22 mouse cellular contexts compared by ENCODE assay signal in the genomic region with DNA sequence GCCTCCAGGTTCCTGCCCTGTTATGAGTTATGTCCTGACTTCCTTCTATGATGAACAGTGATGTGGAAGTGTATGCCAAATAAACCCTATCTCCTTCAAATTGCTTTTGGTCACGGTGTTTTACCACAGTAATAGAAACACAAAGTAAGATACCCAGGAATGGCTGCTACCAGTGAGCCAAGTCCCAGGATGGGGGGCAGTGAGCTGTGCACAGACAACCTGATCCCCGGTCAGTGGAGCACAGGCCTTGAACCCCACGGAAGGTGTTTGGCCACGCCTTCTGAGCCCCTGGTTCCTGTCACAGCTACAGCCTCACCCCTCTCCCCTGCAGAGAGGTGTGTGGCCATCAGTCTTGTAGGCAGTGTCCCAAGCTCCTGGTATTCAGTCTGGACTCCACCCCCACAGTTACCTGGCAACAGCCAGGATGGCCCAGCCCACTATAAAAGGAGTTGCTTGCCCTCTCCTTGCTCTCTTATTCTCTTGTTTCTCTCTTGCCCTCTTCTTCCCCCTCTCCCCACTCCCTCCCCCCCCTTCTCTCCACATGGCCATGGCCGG. TPM values are rescaled to one million over a fixed set of nuclear protein-coding genes. Genes with fewer than 3 reads are reported as not detected.
DNase-seq lines count a peak whose midpoint lies in the region; ATAC-seq and TF ChIP-seq lines count a peak whose summit lies in the region.
"Had no signal": no experiment of that assay in that cellular context is flagged by ENCODE, and none has a peak within 500 bp of the region (broad histone marks: within the 10 kb centered on the region; RNA-seq: fewer than 3 reads in every experiment).

No protein-coding gene starts in this region.

- 19% methylated on average over 5 of the region's 5 CpGs for WGBS in intestine, embryonic 14.5 days
- WGBS in intestine, postnatal 0 days, result 29% methylated on average over 5 of the region's 5 CpGs
- WGBS in hindbrain, embryonic 16.5 days, result 25% methylated on average over 5 of the region's 5 CpGs
- WGBS in thymus, adult 2 months, result 79% methylated on average over 5 of the region's 5 CpGs

- H3K4me3 ChIP-seq in intestine, embryonic 14.5 days (ENCODE audit: low read depth, low read length), result no peak overlapping the region
- no peak overlapping the region for H3K4me3 ChIP-seq in intestine, postnatal 0 days (ENCODE audit: low read depth, low read length)
- H3K4me3 ChIP-seq in E14TG2a.4 (replicated peaks; ENCODE audit: low read length), result peak overlapping the region; percentile 49; the same call in 1 of the 2 replicates
- H3K4me3 ChIP-seq in hindbrain, embryonic 16.5 days (ENCODE audit: low read length), result no peak overlapping the region
- H3K4me3 ChIP-seq in thymus, adult 2 months (ENCODE audit: control insufficient read depth, insufficient read depth, low read length), result no peak overlapping the region
- H3K4me3 ChIP-seq: embryonic facial prominence, embryonic 15.5 days; forebrain, embryonic 15.5 days; hindbrain, embryonic 15.5 days had no signal

- 0 out of 2 replicates have a peak, but pooled peaks cover 9% of the 10 kb centered on the region for H3K27me3 ChIP-seq in intestine, embryonic 14.5 days (replicated peaks; ENCODE audit: control insufficient read depth, insufficient read depth, low read length)
- 0 out of 2 replicates have a peak, but pooled peaks cover 3% of the 10 kb centered on the region for H3K27me3 ChIP-seq in intestine, postnatal 0 days (replicated peaks; ENCODE audit: control insufficient read depth, insufficient read depth, low read length)
- H3K27me3 ChIP-seq in E14TG2a.4 (ENCODE audit: insufficient read depth, low read length), result peaks cover 7% of the 10 kb centered on the region; the same call in 1 of the 2 replicates
- no peaks in the 10 kb centered on the region for H3K27me3 ChIP-seq in hindbrain, embryonic 16.5 days (replicated peaks; ENCODE audit: control insufficient read depth, insufficient read depth, low read length)
- no peaks in the 10 kb centered on the region for H3K27me3 ChIP-seq in thymus, adult 2 months (ENCODE audit: control insufficient read depth, insufficient read depth, low read length)
- H3K27me3 ChIP-seq: forebrain, embryonic 15.5 days; hindbrain, embryonic 15.5 days had no signal

- H3K9ac ChIP-seq in intestine, embryonic 14.5 days (ENCODE audit: low read length), result no peak overlapping the region
- H3K9ac ChIP-seq in intestine, postnatal 0 days (ENCODE audit: low read depth, low read length), result no peak overlapping the region
- H3K9ac ChIP-seq in hindbrain, embryonic 16.5 days (ENCODE audit: low read depth, low read length), result no peak overlapping the region
- H3K9ac ChIP-seq: embryonic facial prominence, embryonic 15.5 days; forebrain, embryonic 15.5 days; hindbrain, embryonic 15.5 days; lung, embryonic 14.5 days had no signal

- H3K9me3 ChIP-seq in intestine, embryonic 14.5 days (ENCODE audit: control insufficient read depth, low read length), result no peaks in the 10 kb centered on the region
- no peaks in the 10 kb centered on the region for H3K9me3 ChIP-seq in intestine, postnatal 0 days (ENCODE audit: control insufficient read depth)
- no peaks in the 10 kb centered on the region for H3K9me3 ChIP-seq in E14TG2a.4 (ENCODE audit: low read length)
- no peaks in the 10 kb centered on the region for H3K9me3 ChIP-seq in hindbrain, embryonic 16.5 days (ENCODE audit: control insufficient read depth, low read length)
- H3K9me3 ChIP-seq: embryonic facial prominence, embryonic 15.5 days; forebrain, embryonic 15.5 days; hindbrain, embryonic 15.5 days had no signal

- no peaks in the 10 kb centered on the region for H3K4me1 ChIP-seq in intestine, embryonic 14.5 days (replicated peaks; ENCODE audit: control insufficient read depth, insufficient read depth, low read length)
- H3K4me1 ChIP-seq in intestine, postnatal 0 days (replicated peaks; ENCODE audit: control insufficient read depth, insufficient read depth, low read length), result no peaks in the 10 kb centered on the region
- H3K4me1 ChIP-seq in E14TG2a.4 (replicated peaks; ENCODE audit: low read depth, low read length), result peaks cover 54% of the 10 kb centered on the region
- peaks cover 5% of the 10 kb centered on the region for H3K4me1 ChIP-seq in hindbrain, embryonic 16.5 days (ENCODE audit: control insufficient read depth, insufficient read depth, low read depth, low read length)
- no peaks in the 10 kb centered on the region for H3K4me1 ChIP-seq in thymus, adult 2 months (replicated peaks; ENCODE audit: control insufficient read depth, insufficient read depth, low read length)

- ATAC-seq in intestine, embryonic 14.5 days (replicated peaks; ENCODE audit: low FRiP score, low TSS enrichment, low read depth), result no peak
- ATAC-seq in intestine, postnatal 0 days, result no peak
- 0 out of 2 replicates have a peak, but pooled peaks have one; percentile 12 for ATAC-seq in hindbrain, embryonic 16.5 days
- no peak for ATAC-seq in megakaryocyte, adult 5-6 weeks (ENCODE audit: poor library complexity, severe bottlenecking)
- ATAC-seq: forebrain, embryonic 15.5 days had no signal

- no peak for TF ChIP-seq CTCF in intestine, postnatal 0 days (IDR thresholded peaks at IDR 0.05; ENCODE audit: low read depth)
- TF ChIP-seq CTCF in E14TG2a.4 (conservative IDR thresholded peaks at IDR 0.05; ENCODE audit: low read length), result no peak
- no peak for TF ChIP-seq CTCF in thymus, adult 2 months (IDR thresholded peaks at IDR 0.05; ENCODE audit: borderline replicate concordance, control insufficient read depth, extremely low read depth, insufficient read depth, low read length, poor library complexity)

- no peak overlapping the region for H3K27ac ChIP-seq in intestine, embryonic 14.5 days (ENCODE audit: low read depth)
- H3K27ac ChIP-seq in intestine, postnatal 0 days (ENCODE audit: low read depth, low read length), result no peak overlapping the region
- no peak overlapping the region for H3K27ac ChIP-seq in hindbrain, embryonic 16.5 days (ENCODE audit: low read depth, low read length)
- no peak overlapping the region for H3K27ac ChIP-seq in thymus, adult 2 months (ENCODE audit: control insufficient read depth, insufficient read depth, low read length)
- H3K27ac ChIP-seq: embryonic facial prominence, embryonic 15.5 days; forebrain, embryonic 15.5 days; hindbrain, embryonic 15.5 days had no signal

- no peak overlapping the region for H3K4me2 ChIP-seq in intestine, embryonic 14.5 days (ENCODE audit: low read length)
- no peak overlapping the region for H3K4me2 ChIP-seq in intestine, postnatal 0 days (replicated peaks; ENCODE audit: low read depth)
- H3K4me2 ChIP-seq in hindbrain, embryonic 16.5 days (ENCODE audit: low read length), result no peak overlapping the region; the same call in 1 of the 2 replicates
- H3K4me2 ChIP-seq: embryonic facial prominence, embryonic 15.5 days; forebrain, embryonic 15.5 days had no signal

- no peaks in the 10 kb centered on the region for H3K36me3 ChIP-seq in intestine, embryonic 14.5 days (ENCODE audit: control insufficient read depth, insufficient read depth, low read length)
- no peaks in the 10 kb centered on the region for H3K36me3 ChIP-seq in intestine, postnatal 0 days (ENCODE audit: control insufficient read depth, insufficient read depth)
- H3K36me3 ChIP-seq in E14TG2a.4 (ENCODE audit: insufficient read depth, low read length), result no peaks in the 10 kb centered on the region
- H3K36me3 ChIP-seq in hindbrain, embryonic 16.5 days (ENCODE audit: control insufficient read depth, insufficient read depth, low read length), result no peaks in the 10 kb centered on the region
- H3K36me3 ChIP-seq in thymus, adult 2 months (ENCODE audit: control insufficient read depth, insufficient read depth, low read length), result no peaks in the 10 kb centered on the region
- H3K36me3 ChIP-seq: embryonic facial prominence, embryonic 15.5 days; forebrain, embryonic 15.5 days; hindbrain, embryonic 15.5 days had no signal

- peak; percentile 4 for DNase-seq in embryo, embryonic 10.5 days (ENCODE audit: low spot score)
- DNase-seq in embryo, embryonic 10 days (ENCODE audit: low spot score), result no peak
- DNase-seq in intestine, embryonic 14.5 days (ENCODE audit: low spot score), result peak; percentile 46
- DNase-seq in thymus, adult 2 months, result no peak
- DNase-seq: adrenal gland, postnatal 10 days; cerebellum, adult 2 months; heart, adult 18-20 months; kidney, postnatal 14 days; layer of hippocampus, adult 9-11 months; lung, embryonic 14.5 days; thymus, postnatal 4 days had no signal

- TF ChIP-seq POLR2A in thymus, adult 2 months (IDR thresholded peaks at IDR 0.05; ENCODE audit: control insufficient read depth, extremely low read depth, insufficient read depth, low read length, poor library complexity), result no peak

RNA-seq across cellular contexts. Expression of gene Kcnk12, which starts 27.7 kb away (rescaled TPM):
- polyA plus RNA-seq in intestine, embryonic 14.5 days (2014; fragmentation: Nextera tagmentation; extraction: Ambion mirVana), result not detected in 2 replicates
- polyA plus RNA-seq in intestine, postnatal 0 days (2015; fragmentation: Nextera tagmentation; extraction: Ambion mirVana), result not detected in 2 replicates
- polyA plus RNA-seq in hindbrain, embryonic 16.5 days (2015; fragmentation: Nextera tagmentation; extraction: Ambion mirVana), result 0.74 and 1.1 TPM in 2 replicates
- 0.91 and 0.92 TPM in 2 replicates for polyA plus RNA-seq in thymus, adult 2 months (2012; rRNA removed)
- 1.6 and 3.6 TPM in 2 replicates for total RNA-seq in megakaryocyte, adult 5-6 weeks (2015)
- 1.1 and 2.3 TPM in 2 replicates for total RNA-seq in megakaryocyte, adult 5-6 weeks (2017)
- total RNA-seq: gastrocnemius, adult 18-20 months; heart, adult 18-20 months; liver, adult 2 months; monocyte, adult 5-6 weeks had no signal
- polyA plus RNA-seq: lung, embryonic 14.5 days; stomach, embryonic 16.5 days had no signal

Comparison
In these comparisons a context has a peak if more than half of its experiments do, and no peak if none do; other contexts are left out.
1. DNase-seq: peak in embryo, embryonic 10.5 days (single experiment) and intestine, embryonic 14.5 days (single experiment); none in embryo, embryonic 10 days (single experiment) and thymus, adult 2 months (single experiment).